Mouse (Mus musculus) stomach, postnatal 0 days (tissue): ENCODE measurements around the gene Nectin3. TPM values are rescaled to one million over a fixed set of nuclear protein-coding genes. Genes with fewer than 3 reads are reported as not detected.

Experiments
- ATAC-seq: fragments of 200-750 bp; cut with Nextera tagmentation; 2 replicates; pipeline ENCODE4 v1.8.0; 2017; ENCODE audit not compliant: low FRiP score, low TSS enrichment
- DNase-seq: peaks from one replicate; pipeline ENCODE4 v3.0.0-alpha.2; 2016; ENCODE audit warnings: low spot score
- H3K27ac ChIP-seq: fragments of 300-500 bp; sonication (generic); replicated peaks from 2 replicates; pipeline ENCODE4 v1.5.1; 2014; ENCODE audit warnings: mild to moderate bottlenecking, control low read depth
- H3K27me3 ChIP-seq: fragments of 300-500 bp; sonication (generic); 2 replicates; pipeline ENCODE4 v1.6.1; 2014; ENCODE audit warnings: low read length; ENCODE audit not compliant: control insufficient read depth, insufficient read depth
- H3K36me3 ChIP-seq: fragments of 300-500 bp; sonication (generic); 2 replicates; pipeline ENCODE4 v1.6.1; 2014; ENCODE audit warnings: low read length, mixed read lengths; ENCODE audit not compliant: control insufficient read depth, insufficient read depth
- H3K4me1 ChIP-seq: fragments of 300-500 bp; sonication (generic); replicated peaks from 2 replicates; pipeline ENCODE4 v1.6.1; 2014; ENCODE audit warnings: antibody characterized with exemption; ENCODE audit not compliant: control insufficient read depth, insufficient read depth
- H3K4me2 ChIP-seq: fragments of 300-500 bp; sonication (generic); replicated peaks from 2 replicates; pipeline ENCODE4 v1.6.1; 2014; ENCODE audit warnings: low read depth, mild to moderate bottlenecking, control low read depth, moderate library complexity
- H3K4me3 ChIP-seq: fragments of 300-500 bp; sonication (generic); 2 replicates; pipeline ENCODE4 v1.5.1; 2014; ENCODE audit warnings: low read depth, low read length, control low read depth
- H3K9ac ChIP-seq: fragments of 300-500 bp; sonication (generic); 2 replicates; pipeline ENCODE4 v1.6.1; 2014; ENCODE audit warnings: mild to moderate bottlenecking, low read length, control low read depth, mixed read lengths
- H3K9me3 ChIP-seq: fragments of 300-500 bp; sonication (generic); 2 replicates; pipeline ENCODE4 v1.6.1; 2016; ENCODE audit warnings: low read length; ENCODE audit not compliant: control insufficient read depth
- CTCF ChIP-seq: IDR thresholded peaks from 2 replicates; pipeline ENCODE4 v1.5.1; 2016; ENCODE audit warnings: antibody characterized with exemption, low read depth, mild to moderate bottlenecking, moderate library complexity
- EP300 ChIP-seq: optimal IDR thresholded peaks from 2 replicates; pipeline ENCODE3; 2016; ENCODE audit warnings: antibody characterized with exemption
- WGBS: fragments of 180-500 bp; shearing (Covaris S2); extraction: QIAGEN DNeasy Blood & Tissue Kit; methylation state at CpG from one replicate; pipeline ENCODE4 v1.1.7; 2014; 5-methylcytosine and 5-hydroxymethylcytosine counted together
- polyA plus RNA-seq: library from polyadenylated mRNA; unstranded; fragments of >200 nt; fragmentation: Nextera tagmentation; extraction: Ambion mirVana; gene quantifications from 2 replicates; pipeline ENCODE4 v1.2.1, GENCODE M21; 2015

The Nectin3 gene
- polyA plus RNA-seq, 1 experiment from 2014 or later = 10.9 TPM

- DNase-seq (peak; percentile 94), ATAC-seq (peak; percentile 96)
- under 1% methylated on average over 53 of the region's 78 CpGs for WGBS
- TF ChIP-seq EP300 (no peak), CTCF (no peak; the same call in 1 of the 2 replicates)
- Histone ChIP-seq H3K9me3 (no peaks in the 10 kb centered on the region), H3K27me3 (no peaks in the 10 kb centered on the region), H3K4me1 (no peaks in the 10 kb centered on the region), H3K9ac (peak overlapping the region; percentile 87), H3K27ac (peak overlapping the region; percentile 94), H3K4me2 (peak overlapping the region; percentile 66), H3K4me3 (peak overlapping the region; percentile 80), H3K36me3 (no peaks in the 10 kb centered on the region)
Observed at GRCm38 (mm10) chr16:46496889-46497685, 1.2 kb downstream of the Nectin3 start.

GRCm38 (mm10) chr16:46496031-46496868 lies 2.1 kb downstream of the Nectin3 start:
- no peaks in the 10 kb centered on the region for H3K27me3 ChIP-seq
- H3K9me3 ChIP-seq = no peaks in the 10 kb centered on the region
- DNase-seq (peak; percentile 76), ATAC-seq (peak; percentile 66)
- peak overlapping the region; percentile 87 for H3K9ac ChIP-seq
- peak overlapping the region; percentile 80 for H3K4me3 ChIP-seq
- H3K27ac ChIP-seq = peak overlapping the region; percentile 94
- TF ChIP-seq EP300 (no peak), CTCF (peak; percentile 14; the same call in 1 of the 2 replicates)
- H3K4me2 ChIP-seq = peak overlapping the region; percentile 66
- WGBS = under 1% methylated on average over 83 of the region's 96 CpGs
- no peaks in the 10 kb centered on the region for H3K4me1 ChIP-seq
- no peaks in the 10 kb centered on the region for H3K36me3 ChIP-seq

GRCm38 (mm10) chr16:46495201-46495600 lies 3.1 kb downstream of the Nectin3 start:
- WGBS = 21% methylated on average over 3 of the region's 3 CpGs
- TF ChIP-seq EP300 = no peak
- TF ChIP-seq CTCF = no peak; the same call in 1 of the 2 replicates
- no peaks in the 10 kb centered on the region for H3K27me3 ChIP-seq
- H3K4me2 ChIP-seq = peak overlapping the region; percentile 66
- H3K9me3 ChIP-seq = no peaks in the 10 kb centered on the region
- no peak overlapping the region for H3K9ac ChIP-seq
- no peaks in the 10 kb centered on the region for H3K4me1 ChIP-seq
- peak overlapping the region; percentile 80 for H3K4me3 ChIP-seq
- DNase-seq = no peak
- no peak overlapping the region for H3K27ac ChIP-seq
- no peaks in the 10 kb centered on the region for H3K36me3 ChIP-seq
- ATAC-seq = no peak

- Histone ChIP-seq H3K4me3 (no peak overlapping the region), H3K4me2 (no peak overlapping the region), H3K27ac (no peak overlapping the region), H3K27me3 (no peaks in the 10 kb centered on the region), H3K4me1 (no peaks in the 10 kb centered on the region), H3K9ac (no peak overlapping the region), H3K9me3 (no peaks in the 10 kb centered on the region), H3K36me3 (no peaks in the 10 kb centered on the region)
- TF ChIP-seq EP300 (no peak), CTCF (peak; percentile 91)
- ATAC-seq = peak; percentile 59; the same call in 1 of the 2 replicates
- DNase-seq = peak; percentile 60
- 58% methylated on average over 3 of the region's 3 CpGs for WGBS
Observed at GRCm38 (mm10) chr16:46487436-46488097, 10.8 kb downstream of the Nectin3 start.

- no peak for TF ChIP-seq CTCF
- no peak for TF ChIP-seq EP300
- 38% methylated on average over 3 of the region's 3 CpGs for WGBS
- H3K4me3 ChIP-seq = no peak overlapping the region
- no peaks in the 10 kb centered on the region for H3K4me1 ChIP-seq
- H3K4me2 ChIP-seq = no peak overlapping the region
- no peaks in the 10 kb centered on the region for H3K9me3 ChIP-seq
- DNase-seq = no peak
- no peak for ATAC-seq
- no peak overlapping the region for H3K9ac ChIP-seq
- no peaks in the 10 kb centered on the region for H3K27me3 ChIP-seq
- H3K36me3 ChIP-seq = no peaks in the 10 kb centered on the region
- H3K27ac ChIP-seq = no peak overlapping the region
Observed at GRCm38 (mm10) chr16:46477336-46477735, 21.0 kb downstream of the Nectin3 start.
